Mouse (Mus musculus): ENCODE data around the gene Letmd1. TPM values are rescaled to one million over a fixed set of nuclear protein-coding genes. Genes with fewer than 3 reads are reported as not detected.

The Letmd1 gene
- polyA plus RNA-seq, 1 experiment: 589 TPM

DNA sequence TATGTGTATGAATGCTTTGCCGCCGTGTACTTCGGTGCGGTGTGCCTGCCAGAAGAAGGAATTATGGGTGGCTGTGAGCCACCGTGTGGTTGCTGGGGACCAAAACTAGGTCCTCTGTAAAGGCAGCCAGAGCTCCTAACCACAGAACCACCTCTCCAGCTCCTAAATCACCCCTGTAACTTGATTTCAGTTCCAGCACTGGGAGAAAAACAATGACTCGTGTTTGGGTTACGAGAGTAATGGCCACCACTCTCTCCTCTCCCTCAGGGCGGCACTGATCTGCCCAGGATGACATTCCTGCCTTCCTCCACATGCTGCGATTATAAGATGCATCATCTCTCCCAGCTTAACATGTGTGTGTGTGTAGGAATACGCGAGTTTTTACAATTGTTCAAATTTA, 41.2 kb downstream of the Letmd1 start:
- H3K4me1 ChIP-seq (ENCODE audit: control insufficient read depth, insufficient read depth, insufficient read length, low read length): no peaks in the 10 kb centered on the region
- no peak overlapping the region for H3K27ac ChIP-seq (replicated peaks; ENCODE audit: low read depth, low read length)
- H3K4me3 ChIP-seq (ENCODE audit: insufficient read depth, low read depth, low read length): no peak overlapping the region

- H3K4me1 ChIP-seq (ENCODE audit: control insufficient read depth, insufficient read depth, insufficient read length, low read length): no peaks in the 10 kb centered on the region
Measured at GRCm38 (mm10) chr15:100513387-100513786, 44.6 kb downstream of the Letmd1 start.

GRCm38 (mm10) chr15:100515121-100515520, 46.3 kb downstream of the Letmd1 start:
- no peak overlapping the region for H3K4me3 ChIP-seq (ENCODE audit: insufficient read depth, low read depth, low read length)
- no peaks in the 10 kb centered on the region for H3K4me1 ChIP-seq (ENCODE audit: control insufficient read depth, insufficient read depth, insufficient read length, low read length)
- H3K27ac ChIP-seq (replicated peaks; ENCODE audit: low read depth, low read length): no peak overlapping the region

More at GRCm38 (mm10) chr15:100513387-100513786, 44.6 kb downstream of the Letmd1 start:
- H3K27ac ChIP-seq (replicated peaks; ENCODE audit: low read depth, low read length): no peak overlapping the region
- H3K4me3 ChIP-seq (ENCODE audit: insufficient read depth, low read depth, low read length): no peak overlapping the region

- Histone ChIP-seq H3K27ac (replicated peaks; ENCODE audit: low read depth, low read length) (no peak overlapping the region), H3K4me3 (ENCODE audit: insufficient read depth, low read depth, low read length) (no peak overlapping the region), H3K4me1 (ENCODE audit: control insufficient read depth, insufficient read depth, insufficient read length, low read length) (no peaks in the 10 kb centered on the region)
Measured at GRCm38 (mm10) chr15:100520306-100520705, 51.5 kb downstream of the Letmd1 start.

GRCm38 (mm10) chr15:100525405-100525804, 56.6 kb downstream of the Letmd1 start:
- Histone ChIP-seq H3K27ac (replicated peaks; ENCODE audit: low read depth, low read length) (no peak overlapping the region), H3K4me1 (ENCODE audit: control insufficient read depth, insufficient read depth, insufficient read length, low read length) (no peaks in the 10 kb centered on the region), H3K4me3 (ENCODE audit: insufficient read depth, low read depth, low read length) (no peak overlapping the region)

DNA sequence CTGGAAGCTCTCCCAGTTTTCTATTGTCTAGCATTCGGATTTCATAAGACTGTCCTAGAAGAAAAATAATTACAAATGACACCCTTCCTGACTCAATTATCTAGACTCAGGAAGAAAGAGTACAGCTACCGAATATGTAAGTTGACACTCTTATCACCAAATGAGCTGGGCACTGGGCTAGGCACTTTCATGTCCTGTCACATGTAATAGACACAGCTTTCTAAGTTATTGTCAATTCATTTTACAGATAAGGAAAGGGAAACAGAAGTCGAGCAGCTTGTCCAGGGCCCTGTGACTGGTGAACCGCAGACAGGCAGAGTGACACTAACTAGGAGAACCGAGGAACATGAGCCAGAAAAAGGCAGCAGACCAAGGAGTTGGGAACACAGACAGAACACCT, 59.1 kb downstream of the Letmd1 start:
- Histone ChIP-seq H3K4me1 (ENCODE audit: control insufficient read depth, insufficient read depth, insufficient read length, low read length) (no peaks in the 10 kb centered on the region), H3K4me3 (ENCODE audit: insufficient read depth, low read depth, low read length) (no peak overlapping the region), H3K27ac (replicated peaks; ENCODE audit: low read depth, low read length) (no peak overlapping the region)

Other genes starting within 250 kb of the Letmd1 start
- gene Atf1, start 241.2 kb upstream of the Letmd1 start, polyA plus RNA-seq (2012; ENCODE audit: insufficient read depth, insufficient read length, missing spikeins): 22.4 and 29.0 TPM in 2 replicates
- gene Tmprss12, start 188.2 kb upstream of the Letmd1 start, polyA plus RNA-seq (2012; ENCODE audit: insufficient read depth, insufficient read length, missing spikeins): not detected in 2 replicates
- gene Mettl7a1, start 164.9 kb upstream of the Letmd1 start, polyA plus RNA-seq (2012; ENCODE audit: insufficient read depth, insufficient read length, missing spikeins): 231 and 236 TPM in 2 replicates
- not detected in 2 replicates for gene Mettl7a3, start 134.1 kb upstream of the Letmd1 start, polyA plus RNA-seq (2012; ENCODE audit: insufficient read depth, insufficient read length, missing spikeins)
- not detected in 2 replicates for gene Methig1, start 115.9 kb upstream of the Letmd1 start, polyA plus RNA-seq (2012; ENCODE audit: insufficient read depth, insufficient read length, missing spikeins)
- gene Mettl7a2, start 115.8 kb upstream of the Letmd1 start, polyA plus RNA-seq (2012; ENCODE audit: insufficient read depth, insufficient read length, missing spikeins): not detected in 2 replicates
- gene Higd1c, start 104.5 kb upstream of the Letmd1 start, polyA plus RNA-seq (2012; ENCODE audit: insufficient read depth, insufficient read length, missing spikeins): not detected in 2 replicates
- gene Gm5475, start 46.9 kb upstream of the Letmd1 start, polyA plus RNA-seq (2012; ENCODE audit: insufficient read depth, insufficient read length, missing spikeins): not detected in 2 replicates
- gene Slc11a2, start 44.0 kb upstream of the Letmd1 start, polyA plus RNA-seq (2012; ENCODE audit: insufficient read depth, insufficient read length, missing spikeins): 14.2 and 24.7 TPM in 2 replicates
- 1.5 and 1.7 TPM in 2 replicates for gene Csrnp2, start 26.5 kb downstream of the Letmd1 start, polyA plus RNA-seq (2012; ENCODE audit: insufficient read depth, insufficient read length, missing spikeins)
- gene Tfcp2, start 83.0 kb downstream of the Letmd1 start, polyA plus RNA-seq (2012; ENCODE audit: insufficient read depth, insufficient read length, missing spikeins): 7.2 and 11.7 TPM in 2 replicates
- gene Pou6f1, start 131.0 kb downstream of the Letmd1 start, polyA plus RNA-seq (2012; ENCODE audit: insufficient read depth, insufficient read length, missing spikeins): 9.6 and 16.4 TPM in 2 replicates
- 128 and 130 TPM in 2 replicates for gene Dazap2, start 146.3 kb downstream of the Letmd1 start, polyA plus RNA-seq (2012; ENCODE audit: insufficient read depth, insufficient read length, missing spikeins)
- gene Smagp, start 167.9 kb downstream of the Letmd1 start, polyA plus RNA-seq (2012; ENCODE audit: insufficient read depth, insufficient read length, missing spikeins): 25.6 and 29.4 TPM in 2 replicates
- 0.79 and 1.4 TPM in 2 replicates for gene Bin2, start 200.5 kb downstream of the Letmd1 start, polyA plus RNA-seq (2012; ENCODE audit: insufficient read depth, insufficient read length, missing spikeins)
- 19.3 and 22.2 TPM in 2 replicates for gene Cela1, start 218.9 kb downstream of the Letmd1 start, polyA plus RNA-seq (2012; ENCODE audit: insufficient read depth, insufficient read length, missing spikeins)

Data from brown adipose tissue, adult 24 weeks (tissue).